ENCODE assay signal across 16 mouse cellular contexts in genomic region chrX:46896538-46896937, GRCm38 (mm10).
"Had no signal": no experiment of that assay in that cellular context is flagged by ENCODE, and none has a peak within 500 bp of the region (broad histone marks: within the 10 kb centered on the region; RNA-seq: fewer than 3 reads in every experiment).

No protein-coding gene starts in this region.

- DNase-seq: gastrocnemius, postnatal 14 days; gastrocnemius, postnatal 36 days; heart, adult 11 months; heart, adult 2 months; heart, postnatal 14 days; heart, postnatal 36 days; kidney, adult 18-20 months; kidney, adult 8-10 months; kidney, postnatal 10 days; kidney, postnatal 25 days; kidney, postnatal 4 days; liver; liver, embryonic 13.5 days had no signal

- ATAC-seq: inflammation-experienced regulatory T-cells, adult 6 months; intestine, embryonic 15.5 days; intestine, postnatal 0 days had no signal
